Mouse (Mus musculus): Measurements from ENCODE around the gene Slc8b1.

Gene Slc8b1

DNA sequence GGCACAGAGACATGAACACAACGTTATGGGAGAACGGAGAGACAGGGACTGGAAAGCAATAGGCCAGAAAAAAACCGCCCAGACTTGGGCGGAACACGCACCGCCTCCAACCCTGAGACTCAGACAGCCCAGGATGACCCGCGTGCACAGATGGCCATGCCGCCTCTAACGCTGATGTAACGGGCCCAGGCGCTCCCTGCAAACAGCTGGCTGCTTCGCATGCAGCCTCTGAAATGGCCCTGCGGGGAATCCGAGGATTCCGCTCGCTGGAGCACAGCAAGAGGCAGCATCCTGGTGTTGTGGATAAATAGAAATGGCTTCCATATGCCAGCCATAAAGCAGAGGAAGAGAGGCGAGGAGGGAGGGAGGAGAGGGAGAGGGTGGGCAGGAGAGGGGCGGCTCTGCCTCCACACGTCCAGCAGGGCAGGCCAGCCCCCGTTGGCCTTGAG lies 56.3 kb downstream of the Slc8b1 start:
- DNase-seq (ENCODE audit: low spot score in 2 of 2): no peak

DNA sequence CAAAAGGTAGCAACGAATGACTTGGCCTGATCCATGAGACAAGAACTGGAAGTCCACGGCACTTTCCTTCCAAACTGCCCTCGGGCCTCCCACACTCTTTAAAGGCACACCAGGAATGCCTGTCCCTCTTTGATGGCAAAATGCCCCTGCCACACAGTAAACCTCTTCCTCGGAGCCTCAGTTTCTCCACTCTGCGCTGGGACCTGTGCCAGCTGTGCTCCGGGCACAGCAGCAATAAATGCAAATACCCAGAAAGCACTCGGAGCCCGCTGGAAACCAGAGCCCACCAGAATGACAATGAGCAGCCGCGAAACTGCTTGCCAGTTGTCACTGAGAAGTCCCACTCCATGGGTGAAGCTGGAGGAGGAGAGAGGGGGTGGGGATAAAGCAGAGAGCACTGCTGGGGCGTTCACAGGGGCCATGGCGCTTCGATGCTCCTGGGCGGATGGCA lies 56.8 kb downstream of the Slc8b1 start:
- no peak for DNase-seq (ENCODE audit: low spot score in 2 of 2)

DNA sequence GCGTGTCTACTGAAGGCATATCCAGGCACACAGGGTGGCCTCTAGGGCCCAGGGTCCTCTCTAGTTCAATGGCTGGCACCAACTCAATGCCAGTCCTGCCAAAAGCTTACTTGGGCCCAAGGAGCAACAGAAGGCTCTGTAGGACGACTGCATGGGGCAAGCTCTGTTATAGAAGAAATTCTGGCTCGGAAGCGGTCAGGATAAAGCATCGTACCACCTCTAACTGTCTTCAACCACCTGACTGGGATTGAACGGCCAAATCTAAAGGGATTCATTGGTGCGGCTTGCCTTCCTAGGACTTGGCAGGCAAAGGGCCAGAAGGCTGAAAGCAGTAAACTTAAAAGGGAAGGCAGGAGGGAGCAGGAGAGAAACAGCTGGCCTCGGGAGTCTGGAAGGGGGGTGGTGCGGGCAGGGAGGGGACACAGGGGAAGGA lies 57.4 kb downstream of the Slc8b1 start:
- no peak for DNase-seq (ENCODE audit: low spot score in 2 of 2)

DNA sequence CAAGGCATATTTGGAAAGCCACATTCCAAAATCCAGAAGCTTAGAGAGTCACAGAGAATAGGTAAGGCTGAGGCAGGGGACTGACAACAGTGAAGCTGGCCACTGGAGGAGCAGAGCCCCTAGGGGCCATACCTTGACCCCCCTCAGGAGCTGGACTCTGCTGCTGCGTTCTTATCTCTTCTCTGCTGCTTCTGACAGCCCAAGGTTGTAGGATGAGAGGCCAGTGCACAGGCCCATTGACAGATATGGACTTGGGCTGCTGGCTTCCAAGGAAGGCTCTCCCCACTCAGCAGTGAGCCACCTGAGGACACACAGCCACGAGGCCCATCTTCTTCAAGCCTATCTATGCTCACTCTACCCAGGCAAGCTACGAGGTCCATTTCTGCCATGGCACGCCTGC lies 58.0 kb downstream of the Slc8b1 start:
- DNase-seq (ENCODE audit: low spot score in 2 of 2): no peak

DNA sequence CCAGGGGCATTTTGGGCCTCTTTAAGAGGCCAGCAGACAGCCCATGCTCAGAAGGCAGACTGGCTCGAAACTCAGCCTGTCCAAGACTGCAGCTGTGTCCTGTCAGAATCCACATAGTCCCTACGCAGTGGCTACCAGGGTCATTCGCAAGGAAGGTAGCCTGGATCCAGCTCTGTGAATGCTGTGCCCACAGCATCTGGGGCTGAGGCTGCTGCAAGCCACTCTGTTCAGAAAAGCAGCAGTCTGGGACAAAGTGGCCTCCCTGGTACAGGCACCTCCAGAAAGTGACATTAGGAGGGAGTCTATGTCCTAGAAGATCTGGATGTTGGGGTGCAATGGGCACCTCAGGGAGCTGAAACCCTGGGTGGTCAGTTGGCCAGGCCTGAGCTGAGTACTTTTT lies 58.8 kb downstream of the Slc8b1 start:
- DNase-seq (ENCODE audit: low spot score in 2 of 2): no peak

DNA sequence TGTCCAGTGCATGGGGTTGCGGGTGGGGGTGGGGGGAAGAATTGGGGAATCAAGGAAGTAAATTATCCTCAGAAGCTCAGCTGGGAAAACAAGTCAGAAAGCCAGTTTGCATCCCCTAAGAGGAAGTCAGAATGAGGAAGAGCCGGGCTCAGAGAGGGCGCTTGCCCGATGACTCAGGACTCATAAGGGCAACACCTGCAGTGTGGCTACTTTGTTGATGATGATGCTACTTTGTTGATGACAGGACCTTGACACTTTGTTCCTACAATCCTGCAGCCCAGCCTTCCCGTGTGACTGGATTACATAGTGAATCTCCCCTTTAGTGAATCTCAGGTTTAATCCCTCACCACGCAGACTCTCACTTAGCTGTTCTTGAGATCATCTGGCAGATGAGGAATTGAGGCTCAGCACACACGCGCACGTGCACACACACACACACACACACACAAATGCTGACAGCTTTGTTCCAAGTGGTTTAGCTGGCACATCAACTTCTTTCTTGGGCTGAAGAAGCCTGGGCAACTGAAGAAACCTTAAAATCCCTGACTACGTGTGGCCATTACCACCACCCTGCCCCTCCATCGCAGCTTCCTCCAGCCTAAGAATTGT lies 59.4 kb downstream of the Slc8b1 start:
- DNase-seq (ENCODE audit: low spot score in 2 of 2): no peak

DNA sequence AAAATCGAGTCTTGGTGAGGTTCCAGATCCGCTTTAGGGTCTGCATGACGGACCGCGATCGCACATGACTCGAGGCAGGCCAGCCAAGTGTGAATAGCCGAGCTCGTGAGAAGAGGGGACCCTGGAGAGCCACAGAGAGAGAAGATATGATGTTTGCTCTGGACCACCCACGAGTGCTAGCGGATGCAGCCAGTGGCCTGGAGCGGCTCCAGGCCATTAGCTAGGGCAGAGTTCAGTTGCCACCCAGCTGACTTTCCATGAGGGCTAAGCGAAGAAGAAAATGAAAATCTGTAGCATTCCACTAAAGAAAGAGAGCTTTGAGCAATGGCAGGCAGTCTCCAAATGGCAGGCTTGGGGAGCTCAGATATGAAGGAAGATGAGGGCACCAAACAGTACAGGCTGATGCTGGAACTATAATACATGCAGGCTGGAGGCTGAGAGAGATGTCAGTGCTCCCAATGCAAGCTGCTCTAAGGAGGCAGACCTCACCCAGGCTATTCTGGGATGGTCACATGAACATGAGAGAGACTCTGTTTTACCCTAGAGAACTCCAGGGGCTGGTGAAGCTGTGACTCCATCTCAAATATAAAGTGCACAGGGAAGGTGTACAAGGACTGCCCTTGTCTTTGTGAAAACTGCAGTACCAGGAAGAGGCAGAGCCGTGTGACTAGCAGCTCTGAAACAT lies 60.2 kb downstream of the Slc8b1 start:
- DNase-seq (ENCODE audit: low spot score in 2 of 2): no peak

DNA sequence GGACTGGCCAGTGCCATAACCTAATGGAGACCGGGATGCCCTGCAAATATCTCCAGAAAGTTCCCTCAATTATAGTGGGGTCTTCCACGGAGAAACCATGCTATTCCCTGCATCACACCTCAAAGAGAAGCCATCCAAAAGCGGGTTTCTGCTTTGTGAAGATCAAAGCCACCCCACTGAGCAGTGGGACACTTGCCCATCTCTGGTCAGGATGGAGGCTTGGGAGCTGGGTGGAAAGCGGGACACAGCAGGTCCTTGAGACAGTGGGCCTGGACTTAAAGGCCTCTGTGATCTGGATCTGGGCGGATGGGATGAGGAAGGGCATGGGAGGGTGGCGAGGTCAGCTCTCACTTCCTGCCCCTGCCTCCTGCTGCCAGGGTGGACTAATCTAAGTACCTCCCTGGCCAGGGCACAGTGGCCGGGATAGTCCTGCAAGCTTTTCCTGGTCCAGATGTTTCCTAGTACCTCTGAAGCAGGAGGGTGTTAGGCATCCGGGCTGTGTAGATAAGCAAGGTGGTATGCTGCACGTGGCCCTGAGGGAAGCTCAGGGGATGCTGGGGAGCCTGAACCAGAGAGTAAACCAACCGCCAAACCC lies 63.6 kb downstream of the Slc8b1 start:
- DNase-seq (ENCODE audit: low spot score in 2 of 2): no peak

DNA sequence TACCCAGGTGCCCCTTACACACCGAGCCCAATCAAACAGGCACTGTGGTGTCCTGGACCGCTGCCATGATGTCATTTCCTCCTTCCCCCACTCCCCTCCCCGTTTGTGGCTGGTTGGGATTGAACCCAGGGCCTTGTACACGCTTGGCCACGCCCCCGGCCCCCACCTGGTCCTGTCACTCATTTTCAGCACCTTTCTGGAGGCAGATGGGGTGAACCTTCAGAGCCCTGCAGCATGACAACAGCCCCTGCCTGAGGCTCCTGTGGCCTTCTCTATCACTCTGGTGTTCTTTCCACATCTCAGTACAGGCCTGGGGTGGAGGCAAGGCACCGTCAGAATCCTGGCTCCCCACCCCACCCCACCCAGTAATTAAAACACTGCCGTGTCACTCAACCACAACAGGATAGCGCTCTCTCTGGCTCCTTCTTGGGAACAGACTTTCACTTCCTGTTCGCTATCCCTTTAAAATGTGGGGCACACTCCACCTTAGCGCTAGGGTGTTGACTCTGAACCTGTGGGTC lies 65.9 kb downstream of the Slc8b1 start:
- no peak for DNase-seq (ENCODE audit: low spot score in 2 of 2)

DNA sequence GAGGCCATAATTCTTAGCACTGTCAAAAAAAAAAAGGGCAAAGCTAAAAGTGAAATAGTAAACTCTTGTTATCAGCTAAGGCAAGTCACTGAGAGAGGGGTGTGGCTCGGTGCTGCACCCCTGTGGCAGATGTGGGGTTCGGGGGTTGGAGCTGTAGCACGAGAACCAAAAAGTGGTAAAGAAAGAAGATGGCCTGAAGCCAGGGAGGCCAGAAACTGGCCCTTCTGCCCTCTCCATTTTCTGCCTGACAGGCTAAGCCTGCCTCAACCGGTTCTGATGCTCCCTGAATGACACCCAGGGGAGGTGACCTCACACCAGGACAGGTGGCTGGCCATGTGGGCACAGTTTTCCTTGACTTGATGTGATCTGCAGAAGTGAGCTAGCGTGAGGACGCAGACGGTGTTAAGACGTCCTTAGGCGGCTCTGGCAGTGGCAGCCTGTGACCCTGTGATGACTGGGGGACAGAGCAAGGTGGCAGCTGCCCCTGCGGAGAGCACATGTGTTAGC lies 67.0 kb downstream of the Slc8b1 start:
- peak; percentile 69 to 80 for DNase-seq (ENCODE audit: low spot score in 2 of 2)

DNA sequence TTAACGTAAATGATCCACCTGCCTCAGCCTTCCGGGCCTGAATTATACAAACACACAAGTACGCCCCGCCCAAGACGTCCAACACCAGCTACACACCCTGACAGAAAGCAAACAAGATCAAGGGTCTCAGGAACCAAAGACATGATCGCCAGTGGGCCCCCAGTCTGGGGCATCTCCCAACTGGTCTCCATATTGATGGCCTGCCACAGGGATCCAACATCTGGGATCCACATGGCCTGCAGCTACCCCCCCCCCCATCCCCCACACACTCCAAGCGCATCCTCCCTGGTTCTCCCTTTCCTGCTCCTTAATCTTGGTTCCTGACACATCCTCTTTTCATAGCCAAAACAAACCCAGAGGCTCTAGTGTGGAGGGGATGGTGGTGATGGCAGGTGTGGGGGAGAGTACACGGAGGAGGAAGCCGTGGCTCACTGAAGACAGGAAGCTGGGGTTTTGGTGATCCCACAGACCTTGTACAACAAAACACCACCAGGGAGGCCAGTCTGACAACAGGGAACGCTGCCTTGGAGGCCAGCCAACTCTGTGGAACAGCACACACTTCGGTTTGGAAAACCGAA lies 67.6 kb downstream of the Slc8b1 start:
- peak; percentile 72 to 75 for DNase-seq (ENCODE audit: low spot score in 2 of 2)

DNA sequence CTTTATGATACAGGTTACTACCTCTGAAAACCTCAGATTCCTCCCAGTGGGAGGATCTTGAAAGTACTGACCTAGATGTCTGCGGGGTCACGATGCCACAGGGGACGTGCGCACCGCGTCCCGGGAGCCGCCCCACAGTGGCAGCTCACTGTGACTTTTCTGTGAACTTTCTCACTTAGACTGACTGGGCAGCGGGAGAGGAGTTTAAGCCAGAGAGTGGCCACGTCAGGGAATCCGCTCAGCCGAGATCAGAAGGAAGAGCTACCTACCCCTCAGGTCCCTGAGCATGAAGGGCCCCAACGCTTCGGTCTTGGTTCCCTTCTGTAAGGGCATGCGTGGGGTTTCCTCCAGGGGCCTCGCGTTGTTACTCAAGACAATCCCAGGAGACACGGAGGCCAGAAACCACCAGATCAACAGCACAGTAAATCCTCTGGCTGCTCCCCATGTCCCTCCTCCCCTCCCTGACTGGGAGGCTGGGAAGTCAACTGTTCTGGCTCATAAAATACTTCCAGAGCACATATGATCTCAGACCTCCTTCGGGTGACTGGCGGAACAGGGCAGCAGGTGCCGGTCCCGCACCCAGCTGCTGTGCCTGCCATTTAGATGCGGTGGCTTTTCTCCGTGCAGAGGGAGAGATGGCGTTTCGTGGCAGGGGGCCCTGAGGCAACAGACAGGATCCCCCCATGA lies 68.4 kb downstream of the Slc8b1 start:
- DNase-seq (ENCODE audit: low spot score in 2 of 2): peak; percentile 47 to 51

DNA sequence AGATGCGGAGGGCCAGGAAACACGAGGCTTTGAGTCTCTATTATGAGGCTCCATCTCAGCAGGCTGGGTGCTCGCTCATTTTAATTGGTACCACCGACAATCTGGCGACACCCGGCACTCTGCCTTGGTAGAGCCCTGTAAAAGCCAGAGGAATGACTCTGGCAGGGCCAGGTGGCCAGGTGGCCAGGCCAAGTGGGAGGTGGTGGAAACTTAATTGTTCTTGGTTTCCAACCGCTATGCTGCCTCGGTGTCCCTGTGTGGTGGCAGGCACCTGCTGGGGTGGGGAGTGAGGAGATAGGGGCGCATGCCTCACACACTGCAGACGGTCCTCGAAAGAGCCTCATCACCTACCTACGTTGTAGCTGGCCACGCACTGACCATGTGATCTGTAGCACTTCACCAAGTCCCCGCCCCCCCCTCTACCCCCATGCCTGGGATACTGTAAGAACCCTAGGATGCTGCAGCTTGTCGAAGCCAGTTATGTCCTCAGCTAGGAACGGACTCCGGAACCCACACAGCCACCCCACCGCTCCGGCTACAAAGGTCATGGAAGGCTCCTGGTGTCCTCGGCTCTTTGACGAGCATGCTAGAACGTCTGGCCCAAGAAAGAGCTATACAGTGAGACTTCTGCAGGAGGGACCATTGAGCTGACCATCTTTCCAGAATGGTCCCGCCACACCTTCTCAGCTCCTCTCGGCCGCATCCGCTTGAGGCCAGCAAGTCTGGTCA lies 69.1 kb downstream of the Slc8b1 start:
- no peak for DNase-seq (ENCODE audit: low spot score in 2 of 2)

DNA sequence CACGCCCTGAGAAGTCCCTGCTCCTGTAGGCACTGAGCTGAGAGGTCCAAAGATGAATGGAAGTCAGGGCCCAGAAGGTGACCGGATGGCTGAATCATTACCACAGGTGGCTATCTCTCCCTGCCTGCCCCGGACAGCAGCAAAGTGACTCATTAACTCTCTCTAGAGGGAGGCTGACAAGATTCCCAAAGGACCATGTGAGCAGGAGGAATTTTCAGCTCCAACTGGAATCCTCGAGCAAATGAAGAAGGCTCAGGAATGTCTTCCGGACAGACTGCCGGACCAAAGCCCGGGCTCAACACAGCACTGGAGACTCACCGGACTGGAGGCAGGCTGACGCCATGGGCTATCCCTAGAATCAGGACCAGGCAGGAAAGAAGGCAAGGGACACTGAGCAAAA lies 71.0 kb downstream of the Slc8b1 start:
- DNase-seq (ENCODE audit: low spot score in 2 of 2): no peak

DNA sequence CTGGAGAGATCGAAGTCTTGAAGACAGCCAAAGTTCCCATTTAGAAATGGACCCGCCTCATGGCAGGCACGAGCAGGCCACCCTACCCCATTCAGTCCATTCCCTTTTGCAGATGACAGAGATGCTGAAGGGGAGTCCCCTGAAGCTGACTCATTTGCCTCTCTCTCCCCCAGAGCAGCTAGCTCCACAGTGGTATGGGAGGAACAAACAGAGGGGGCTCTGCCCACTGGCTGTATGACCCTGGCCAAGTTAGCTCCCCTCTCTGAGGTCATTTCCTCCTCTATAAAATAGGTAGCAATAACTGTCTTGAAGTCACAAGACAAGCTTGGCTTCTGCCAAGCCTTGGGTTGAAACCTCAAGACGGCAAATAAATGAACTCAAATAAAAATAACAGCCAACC lies 72.5 kb downstream of the Slc8b1 start:
- peak; percentile 40 to 44 for DNase-seq (ENCODE audit: low spot score in 2 of 2)

All from spleen, postnatal 36 days (tissue).